Mouse (Mus musculus) left cerebral cortex, postnatal 36 days (tissue): ENCODE measurements around the gene Gm20547. TPM values are rescaled to one million over a fixed set of nuclear protein-coding genes. Genes with fewer than 3 reads are reported as not detected.
"Not testable (repeated sequence)": the region's sequence is repeated elsewhere in the genome, so short reads cannot be mapped to it uniquely, and the experiment has no call there.

Experiments
- DNase-seq, 2 experiments: peaks; one replicate each; pipeline ENCODE4 v3.0.0; 2021 to 2022; ENCODE audit warnings: low spot score in 2 of 2, mixed read lengths in 1 of 2
- intact Hi-C: fragments of 180-260 bp; cut with DNase I; formaldehyde crosslinking; loops from one replicate; pipeline ENCODE4 v1.15.1; 2025
- total RNA-seq, 2 experiments: library from RNA; stranded (reverse); gene quantifications; 2 replicates each; pipeline ENCODE4 v1.2.3; 2021

The Gm20547 gene
- not detected for total RNA-seq

GRCm38 (mm10) chr17:34881683-34882310, at the start of gene Gm20547:
Gm20547 (minus strand) TSS chr17:34882042.
- no peak for DNase-seq
- intact Hi-C loops, result no loop called here

GRCm38 (mm10) chr17:34931061-34931734, 49.4 kb upstream of the Gm20547 start, which contains the start of gene Neu1:
Neu1 (plus strand) TSS chr17:34931253.
- intact Hi-C loops, result no loop called here
- DNase-seq, result peak; percentile 95 to 97

- intact Hi-C loops, result no loop called here
These were observed 47.0 kb upstream of the Gm20547 start for GRCm38 (mm10) chr17:34928841-34929240.

DNA sequence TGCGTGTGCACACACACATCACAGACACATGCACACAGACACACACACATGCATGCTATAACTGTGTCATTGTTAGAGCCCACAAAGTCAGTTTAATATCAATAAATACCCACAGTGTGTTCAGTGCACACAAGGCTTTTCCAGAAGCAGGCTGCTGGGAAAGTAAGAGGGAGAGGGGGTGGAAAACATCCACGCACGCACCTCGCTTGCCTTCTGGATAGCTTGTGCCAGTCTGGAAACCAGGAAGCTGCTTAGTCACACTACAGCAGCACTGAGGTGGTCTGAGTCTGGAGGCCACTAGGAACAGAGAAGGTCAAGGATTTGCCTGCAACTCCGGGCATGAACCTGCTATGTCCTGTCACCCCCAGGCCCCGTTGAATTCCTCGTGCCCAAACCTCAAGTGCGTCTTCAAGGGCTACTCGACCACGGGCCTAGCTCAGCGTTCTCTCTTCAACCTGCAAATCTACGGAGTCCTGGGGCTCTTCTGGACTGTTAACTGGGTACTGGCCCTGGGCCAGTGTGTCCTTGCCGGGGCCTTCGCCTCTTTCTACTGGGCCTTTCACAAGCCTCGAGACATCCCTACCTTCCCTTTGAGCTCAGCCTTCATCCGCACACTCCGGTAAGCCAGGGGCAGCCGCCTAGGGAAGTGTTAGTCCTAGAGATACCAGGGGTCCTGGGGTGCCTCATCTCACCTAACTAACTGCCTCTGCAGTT, 45.6 kb upstream of the Gm20547 start:
- peak; percentile 32 to 39 for DNase-seq
- intact Hi-C loops, result no loop called here

More at GRCm38 (mm10) chr17:34928841-34929240, 47.0 kb upstream of the Gm20547 start:
- no peak for DNase-seq

DNA sequence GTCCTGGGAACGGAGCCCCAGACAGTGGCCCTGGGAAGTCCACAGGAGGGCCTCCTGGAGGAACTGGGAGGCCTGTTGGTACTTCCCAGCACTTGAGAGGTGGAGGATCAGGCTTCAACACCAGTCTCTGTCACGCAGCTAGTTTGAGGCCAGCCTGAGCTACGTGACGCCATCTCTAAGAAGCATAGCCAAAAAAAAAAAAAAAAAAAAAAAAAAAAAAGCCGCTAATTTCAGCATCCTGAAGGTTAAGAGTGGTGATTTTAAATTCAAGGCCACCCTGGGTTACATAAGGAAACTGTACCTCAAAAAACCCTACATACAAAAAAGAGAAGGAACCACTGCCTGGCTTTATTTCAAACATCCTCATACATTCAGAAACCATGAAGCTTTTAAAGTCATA, 42.4 kb upstream of the Gm20547 start:
- DNase-seq, result no peak
- intact Hi-C loops, result no loop called here

GRCm38 (mm10) chr17:34922939-34923338, 41.1 kb upstream of the Gm20547 start:
- intact Hi-C loops, result no loop called here
- DNase-seq, result no peak

GRCm38 (mm10) chr17:34917188-34917587, 35.3 kb upstream of the Gm20547 start:
- intact Hi-C loops, result no loop called here

DNA sequence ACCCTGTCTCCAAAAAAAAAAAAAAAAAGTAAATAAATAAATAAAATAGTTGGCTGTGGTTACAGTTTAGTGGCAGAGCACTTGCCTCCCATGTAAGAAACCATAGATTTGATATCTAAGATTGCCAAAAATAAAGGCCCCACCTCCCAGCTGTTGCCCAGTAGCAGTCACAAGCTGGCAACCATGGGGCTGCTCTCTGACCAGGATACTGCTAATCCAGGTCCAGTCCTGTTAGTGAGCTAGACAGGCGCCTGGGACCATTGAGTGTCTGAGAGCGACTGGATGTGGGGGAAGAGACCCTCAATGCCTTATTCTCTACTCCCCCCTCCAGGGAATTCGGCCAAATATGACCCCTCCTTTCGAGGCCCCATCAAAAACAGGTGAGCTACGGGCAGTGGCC, 34.5 kb upstream of the Gm20547 start:
- intact Hi-C loops, result no loop called here
- DNase-seq, result no peak

More at GRCm38 (mm10) chr17:34917188-34917587, 35.3 kb upstream of the Gm20547 start:
- no peak for DNase-seq

DNA sequence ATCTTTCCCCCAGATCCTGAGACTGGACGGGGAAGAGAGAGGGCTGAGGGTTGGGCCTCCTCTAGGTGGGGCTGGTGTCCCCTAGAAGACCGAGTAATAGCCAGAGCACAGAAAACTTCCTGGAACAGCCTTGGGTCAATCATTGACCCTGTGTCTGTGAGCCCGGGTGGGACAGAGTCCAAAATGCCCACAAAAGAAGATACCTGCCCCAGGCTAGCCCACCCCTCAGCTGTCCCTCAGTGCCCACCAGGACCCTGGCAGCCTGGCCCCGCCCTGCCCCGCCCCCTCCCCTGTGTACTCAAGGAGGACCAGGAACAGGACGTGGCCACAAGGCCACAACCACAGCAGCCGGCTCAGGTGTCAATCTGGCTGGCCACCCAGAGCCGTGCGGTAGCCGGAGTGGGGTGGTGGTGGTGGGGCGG, 33.6 kb upstream of the Gm20547 start:
- DNase-seq, result no peak
- intact Hi-C loops, result no loop called here

DNA sequence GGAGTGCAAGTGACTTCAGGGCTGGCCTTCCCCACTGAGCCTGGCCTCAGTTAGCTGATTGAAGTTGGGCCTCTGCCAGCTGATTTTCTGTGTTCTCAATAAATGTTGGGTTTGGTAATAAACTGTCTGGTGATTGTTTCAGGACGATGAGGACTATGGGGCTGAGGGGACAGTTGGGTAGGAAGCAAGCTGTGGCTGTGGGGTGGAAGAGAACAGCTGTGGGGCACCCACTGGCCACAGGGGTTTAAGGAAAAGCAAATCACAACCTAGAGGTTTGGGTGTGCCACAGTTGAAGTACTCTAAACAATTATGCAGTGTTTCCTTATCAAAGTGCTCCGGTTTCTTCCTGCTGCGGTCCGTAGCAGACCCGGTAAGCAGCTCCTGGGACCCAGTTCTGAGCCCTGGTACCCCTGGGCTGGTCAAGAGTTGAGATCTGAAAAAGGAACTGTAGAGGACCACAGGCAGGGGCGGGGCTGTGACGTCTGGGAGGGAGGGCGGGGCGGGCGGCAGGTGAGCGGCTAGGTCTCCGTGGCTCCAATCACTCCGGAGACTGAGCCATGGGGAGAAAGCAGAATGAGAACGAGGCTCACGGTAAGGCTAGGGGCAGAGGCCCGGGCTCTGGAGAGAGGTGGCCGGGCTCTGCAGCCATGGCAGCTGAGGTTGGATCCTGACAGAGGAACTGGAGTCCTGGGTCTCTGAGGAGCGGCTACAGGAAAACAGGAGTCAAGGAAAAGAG, 32.3 kb upstream of the Gm20547 start, which contains the start of gene Slc44a4:
TSS of gene Slc44a4 (plus strand) at position 537 of the 736 bp plus-strand sequence.
- DNase-seq, result no peak
- intact Hi-C loops, result loop anchor here (5.0 kb wide), 1 partner anchor 57 kb away; no protein-coding TSS in a partner anchor

- DNase-seq, result peak; percentile 39 to 47
- intact Hi-C loops, result loop anchor here (5.0 kb wide), 1 partner anchor 55 kb away; no protein-coding TSS in a partner anchor
These were observed 30.1 kb upstream of the Gm20547 start for GRCm38 (mm10) chr17:34911945-34912351.

GRCm38 (mm10) chr17:34910982-34911381, 29.1 kb upstream of the Gm20547 start:
- intact Hi-C loops, result loop anchor here (5.0 kb wide), 1 partner anchor 54 kb away; no protein-coding TSS in a partner anchor
- no peak for DNase-seq

DNA sequence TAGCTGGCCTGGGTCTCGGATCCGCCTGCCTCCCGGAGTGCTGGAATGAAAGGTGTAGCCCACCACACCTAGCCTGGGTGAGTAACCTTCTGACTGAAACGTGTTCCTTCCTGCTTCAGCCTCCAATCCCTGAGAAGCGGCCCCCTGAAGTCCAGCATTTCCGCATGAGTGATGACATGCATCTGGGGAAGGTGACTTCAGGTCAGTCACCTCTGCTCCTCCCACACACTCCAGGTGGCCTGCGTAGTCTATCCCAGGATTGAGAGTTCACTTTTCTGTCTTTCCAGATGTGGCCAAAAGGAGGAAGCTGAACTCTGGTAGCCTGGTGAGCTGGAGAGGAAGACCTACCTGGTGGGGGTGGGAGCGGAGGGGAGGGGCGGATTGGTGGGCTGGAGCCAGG, 21.1 kb upstream of the Gm20547 start:
- intact Hi-C loops, result no loop called here
- no peak for DNase-seq

- DNase-seq, intact Hi-C loops: not testable (repeated sequence)
These were observed 20.1 kb upstream of the Gm20547 start for GRCm38 (mm10) chr17:34901948-34902347.

GRCm38 (mm10) chr17:34900826-34901225, 19.0 kb upstream of the Gm20547 start:
- DNase-seq, intact Hi-C loops: not testable (repeated sequence)

GRCm38 (mm10) chr17:34899890-34900243, 18.0 kb upstream of the Gm20547 start:
- no peak for DNase-seq
- intact Hi-C loops, result loop anchor here (5.0 kb wide), 3 partner anchors 52 to 337 kb away; partner anchors contain the start of genes Nfkbil1, Ppt2 and Prrt1

DNA sequence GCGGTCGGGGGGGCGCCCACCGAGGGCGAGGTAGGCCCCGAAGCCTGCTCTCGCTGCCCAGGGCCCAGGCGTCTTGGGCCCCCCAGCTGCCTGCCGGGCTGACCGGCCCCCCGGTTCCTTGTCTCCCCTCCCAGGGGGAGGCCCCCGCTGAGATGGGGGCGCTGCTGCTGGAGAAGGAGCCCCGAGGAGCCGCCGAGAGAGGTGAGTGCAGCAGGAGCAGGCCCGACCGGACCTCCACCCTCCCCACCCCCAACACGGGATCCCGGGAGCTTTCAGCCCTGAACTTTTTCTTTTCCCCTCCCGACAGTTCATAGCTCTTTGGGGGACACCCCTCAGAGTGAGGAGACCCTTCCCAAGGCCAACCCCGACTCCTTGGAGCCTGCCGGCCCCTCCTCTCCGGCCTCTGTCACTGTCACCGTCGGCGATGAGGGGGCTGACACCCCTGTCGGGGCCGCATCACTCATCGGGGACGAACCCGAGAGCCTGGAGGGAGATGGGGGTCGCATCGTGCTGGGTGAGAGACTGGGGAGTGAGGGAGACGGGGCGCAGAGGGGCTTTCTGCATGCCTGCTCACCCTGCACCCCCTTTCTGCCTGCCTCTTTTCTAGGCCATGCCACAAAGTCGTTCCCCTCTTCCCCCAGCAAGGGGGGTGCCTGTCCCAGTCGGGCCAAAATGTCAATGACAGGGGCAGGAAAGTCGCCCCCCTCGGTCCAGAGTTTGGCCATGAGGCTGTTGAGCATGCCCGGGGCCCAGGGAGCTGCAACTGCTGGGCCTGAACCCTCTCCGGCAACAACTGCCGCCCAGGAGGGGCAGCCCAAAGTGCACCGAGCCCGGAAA, 17.4 kb upstream of the Gm20547 start:
- intact Hi-C loops, result loop anchor here (5.0 kb wide), 3 partner anchors 53 to 338 kb away; partner anchors contain the start of genes Nfkbil1, Ppt2 and Prrt1

DNA sequence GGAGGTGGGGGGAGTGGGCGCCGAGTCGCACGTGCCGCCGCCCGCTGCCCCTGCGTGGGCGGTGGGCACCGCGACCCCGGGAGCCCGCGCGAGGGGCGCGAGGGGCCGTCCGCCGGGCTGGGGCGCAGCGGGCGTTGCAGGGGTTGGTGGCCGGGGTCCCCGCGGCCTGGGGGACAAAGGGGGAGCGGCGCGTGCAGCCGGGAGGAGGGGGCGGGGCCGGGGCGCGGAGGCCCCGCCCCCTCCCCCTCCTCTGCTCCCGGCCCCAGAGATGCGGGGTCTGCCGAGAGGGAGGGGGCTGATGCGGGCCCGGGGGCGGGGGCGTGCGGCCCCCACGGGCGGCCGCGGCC, 16.8 kb upstream of the Gm20547 start:
- peak in 1 of 2 experiments; percentile 38 for DNase-seq
- intact Hi-C loops, result loop anchor here (5.0 kb wide), 3 partner anchors 54 to 339 kb away; partner anchors contain the start of genes Nfkbil1, Ppt2 and Prrt1

More for the DNA sequence above, 17.4 kb upstream of the Gm20547 start:
- DNase-seq, result peak; percentile 39 to 52
